Mouse (Mus musculus) myocyte (in vitro differentiated cells): ENCODE data around the gene Dda1.

ENCODE experiments used
- CEBPB ChIP-seq: IDR thresholded peaks from 2 replicates; pipeline ENCODE4 v1.6.1; 2011; ENCODE audit warnings: mild to moderate bottlenecking, moderate library complexity; ENCODE audit not compliant: poor library complexity, insufficient read depth, severe bottlenecking
- E2F4 ChIP-seq: IDR thresholded peaks from one replicate; pipeline ENCODE4 v1.6.1; 2011; ENCODE audit warnings: mild to moderate bottlenecking, control low read depth, moderate library complexity; ENCODE audit not compliant: insufficient read depth
- MAX ChIP-seq: IDR thresholded peaks from one replicate; pipeline ENCODE4 v1.6.1; 2011; ENCODE audit warnings: low read depth, mild to moderate bottlenecking, control low read depth
- MYOD1 ChIP-seq, 3 experiments: IDR thresholded peaks; one replicate each; pipeline ENCODE4 v1.6.1; 2011; ENCODE audit warnings: control low read depth in 2 of 3, low read depth in 2 of 3, mild to moderate bottlenecking in 2 of 3, moderate library complexity in 1 of 3; ENCODE audit not compliant: insufficient read length in 2 of 3, control insufficient read depth in 1 of 3
- MYOG ChIP-seq, 3 experiments: IDR thresholded peaks; one replicate each; pipeline ENCODE4 v1.6.1; 2011; ENCODE audit warnings: control low read depth in 2 of 3, low read depth in 2 of 3, mild to moderate bottlenecking in 2 of 3; ENCODE audit not compliant: insufficient read length in 2 of 3, control insufficient read depth in 1 of 3, insufficient read depth in 1 of 3
- POLR2A ChIP-seq: IDR thresholded peaks from one replicate; pipeline ENCODE4 v1.6.1; 2011; ENCODE audit warnings: low read depth, mild to moderate bottlenecking, control low read depth, moderate library complexity; ENCODE audit not compliant: insufficient read length
- SRF ChIP-seq: IDR thresholded peaks from one replicate; pipeline ENCODE4 v1.6.1; 2011; ENCODE audit warnings: low read depth; ENCODE audit not compliant: control insufficient read depth, insufficient read length
- TCF12 ChIP-seq: IDR thresholded peaks from one replicate; pipeline ENCODE4 v1.6.1; 2011; ENCODE audit warnings: mild to moderate bottlenecking, control low read depth; ENCODE audit not compliant: poor library complexity, insufficient read depth, severe bottlenecking
- USF1 ChIP-seq: IDR thresholded peaks from one replicate; pipeline ENCODE4 v1.6.1; 2011; ENCODE audit warnings: low read depth, mild to moderate bottlenecking, control low read depth, moderate library complexity

DNA sequence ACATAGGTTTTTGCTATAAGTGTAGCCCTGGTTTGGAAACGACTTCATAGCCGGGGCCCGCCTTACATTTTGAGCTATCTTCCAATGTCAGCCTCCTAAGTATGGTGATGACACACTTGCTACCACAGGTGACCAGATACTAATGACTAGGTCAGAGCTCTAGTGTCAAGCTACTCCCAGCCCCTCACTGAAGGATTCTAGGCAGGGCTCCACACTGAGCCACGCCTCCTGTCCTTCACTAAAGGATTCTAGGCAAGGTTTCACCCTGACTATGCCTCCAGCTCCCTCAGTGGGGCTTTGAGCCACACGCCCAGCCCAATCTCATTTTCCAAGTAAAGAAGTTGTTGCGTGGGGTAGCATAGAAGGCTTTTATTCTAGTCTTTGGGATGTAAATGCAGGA, 8.3 kb upstream of the Dda1 start:
- TF ChIP-seq E2F4 (no peak), POLR2A (no peak), USF1 (no peak), MYOD1 (IDR thresholded peaks at IDR 0.05; ENCODE audit: control insufficient read depth in 1 of 3, insufficient read length in 2 of 3, low read depth in 2 of 3) (no peak), TCF12 (no peak), CEBPB (no peak), MYOG (IDR thresholded peaks at IDR 0.05; ENCODE audit: control insufficient read depth in 1 of 3, insufficient read depth in 1 of 3, insufficient read length in 2 of 3, low read depth in 2 of 3) (no peak), MAX (no peak), SRF (no peak)
